Mouse (Mus musculus) retina, postnatal 7 days (tissue): ENCODE data around the gene Plekhg2.
A peak's percentile ranks its signal among the peaks of the same experiment; 100 is the strongest.
"Not testable (repeated sequence)": the region's sequence is repeated elsewhere in the genome, so short reads cannot be mapped to it uniquely, and the experiment has no call there.

Source experiments
- DNase-seq: peaks from one replicate; pipeline ENCODE4 v3.0.0-alpha.2; 2012; ENCODE audit warnings: low read depth, low spot score

The Plekhg2 gene

DNA sequence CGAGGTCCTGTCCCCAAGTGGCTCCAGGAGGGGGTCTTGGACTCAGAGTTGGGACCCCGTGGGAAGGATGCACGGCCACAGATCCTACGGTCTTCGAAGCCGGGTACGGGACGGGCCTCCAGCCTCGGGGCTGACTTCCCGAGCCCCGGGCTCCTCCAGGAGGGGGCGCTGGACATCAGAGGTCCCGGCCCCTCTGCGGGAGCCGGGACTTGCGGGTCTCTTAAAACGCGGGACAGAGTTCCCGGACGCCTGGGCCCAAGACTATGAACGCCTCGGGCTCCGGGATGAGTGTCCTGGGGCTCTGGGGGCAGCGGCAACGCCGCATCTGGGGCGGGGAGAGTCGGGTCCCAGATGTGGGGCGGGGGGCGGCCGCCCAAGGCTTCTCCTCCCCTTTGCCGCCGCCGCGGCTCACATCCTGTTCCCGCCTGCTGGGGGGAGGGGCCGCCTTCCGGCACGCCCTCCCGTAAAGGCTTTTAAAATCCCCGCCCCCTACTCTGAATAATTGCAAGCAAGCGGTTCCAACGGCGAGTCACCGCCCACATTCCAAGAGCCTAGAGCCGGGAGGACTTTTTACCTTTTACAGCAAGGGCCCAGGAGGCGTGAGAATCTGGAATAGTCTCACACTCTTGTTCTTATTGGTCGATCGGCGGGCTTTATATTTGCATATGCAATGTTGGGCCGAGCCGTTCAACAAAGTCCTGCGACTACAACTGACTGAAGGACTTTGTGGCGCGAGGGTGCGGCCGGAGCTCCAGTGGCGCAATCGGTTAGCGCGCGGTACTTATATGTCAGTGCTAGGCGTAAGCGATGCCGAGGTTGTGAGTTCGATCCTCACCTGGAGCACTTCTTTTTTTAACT lies at the start of gene Plekhg2:
Gene Plekhg2, minus strand, starts transcription at position 349 of the 858 bp plus-strand sequence.
- peak; percentile 91 for DNase-seq

DNA sequence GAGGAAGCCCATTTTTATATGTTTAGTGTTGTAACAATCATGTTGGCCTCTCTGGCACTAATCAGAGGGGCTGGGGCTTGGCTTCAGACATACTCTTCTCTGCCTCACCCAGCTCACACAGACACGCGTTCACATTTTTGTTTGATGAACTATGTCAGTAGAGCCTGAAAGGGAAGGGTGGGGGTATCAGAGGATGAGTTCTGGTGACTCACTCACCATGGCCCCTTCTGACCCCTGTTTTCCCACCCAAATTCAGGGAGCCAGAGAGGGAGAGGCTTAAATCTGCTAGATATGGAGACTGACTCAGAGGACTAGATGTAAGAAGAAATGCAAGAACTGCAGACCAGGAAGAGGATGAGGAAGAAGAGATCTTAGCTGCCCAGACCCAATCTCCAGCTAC lies 47.0 kb upstream of the Plekhg2 start:
- DNase-seq = no peak

DNA sequence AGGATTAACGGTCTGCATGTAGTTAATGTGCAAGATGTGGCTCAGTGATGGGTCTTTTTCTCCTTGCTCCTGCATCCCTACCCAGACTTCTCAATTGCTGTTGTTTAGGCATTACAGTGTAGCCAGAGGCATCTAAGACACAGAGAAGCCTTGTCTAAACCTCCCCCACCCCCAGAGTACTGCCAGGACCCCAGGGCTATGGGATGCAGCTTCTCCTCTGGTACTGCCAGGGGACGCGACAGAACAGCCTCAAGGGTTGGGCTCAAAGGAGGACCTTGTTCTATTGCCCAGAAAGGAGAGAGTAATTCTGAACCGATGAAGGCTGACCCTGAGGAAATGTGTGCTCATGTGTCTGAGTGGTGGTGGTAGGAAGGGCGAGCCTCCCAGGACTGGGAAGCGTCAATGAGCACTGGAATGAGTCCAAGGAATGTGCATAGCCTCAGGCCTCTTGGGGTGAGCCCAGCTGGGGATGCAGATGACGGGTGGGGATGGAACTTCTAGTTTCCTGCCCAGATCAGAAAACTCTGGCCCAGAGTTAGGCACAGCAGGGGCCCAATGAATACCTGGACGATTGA lies 45.8 kb upstream of the Plekhg2 start:
- DNase-seq = no peak

GRCm38 (mm10) chr7:28417368-28417767 lies 45.0 kb upstream of the Plekhg2 start:
- no peak for DNase-seq

GRCm38 (mm10) chr7:28412826-28413225 lies 40.4 kb upstream of the Plekhg2 start:
- no peak for DNase-seq

GRCm38 (mm10) chr7:28410841-28411475 lies 38.6 kb upstream of the Plekhg2 start:
- no peak for DNase-seq

GRCm38 (mm10) chr7:28401942-28402341 lies 29.5 kb upstream of the Plekhg2 start:
- DNase-seq = no peak

- no peak for DNase-seq
Measured at GRCm38 (mm10) chr7:28401030-28401429, 28.6 kb upstream of the Plekhg2 start.

- DNase-seq = no peak
Measured at GRCm38 (mm10) chr7:28398696-28399340, 26.4 kb upstream of the Plekhg2 start.

DNA sequence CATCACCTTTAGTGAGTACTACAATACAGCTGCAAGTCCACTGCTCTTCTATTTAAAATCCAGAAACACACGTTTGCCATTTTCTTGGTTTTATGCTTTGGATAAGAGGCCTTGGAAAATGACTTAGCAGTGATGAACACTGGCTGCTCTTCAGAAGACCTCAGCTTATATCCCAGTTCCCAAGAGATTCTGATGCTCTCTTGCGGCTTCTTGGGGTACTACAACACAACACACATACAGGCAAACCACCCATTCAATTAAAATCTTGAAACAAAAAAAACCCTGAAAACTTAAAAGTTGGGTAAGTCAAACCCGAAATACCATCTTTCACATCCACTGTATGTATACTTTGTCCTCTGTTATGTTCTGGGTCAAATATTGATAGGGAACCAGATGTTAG lies 25.6 kb upstream of the Plekhg2 start:
- no peak for DNase-seq

- DNase-seq = no peak
Measured at GRCm38 (mm10) chr7:28395425-28395824, 23.0 kb upstream of the Plekhg2 start.

DNA sequence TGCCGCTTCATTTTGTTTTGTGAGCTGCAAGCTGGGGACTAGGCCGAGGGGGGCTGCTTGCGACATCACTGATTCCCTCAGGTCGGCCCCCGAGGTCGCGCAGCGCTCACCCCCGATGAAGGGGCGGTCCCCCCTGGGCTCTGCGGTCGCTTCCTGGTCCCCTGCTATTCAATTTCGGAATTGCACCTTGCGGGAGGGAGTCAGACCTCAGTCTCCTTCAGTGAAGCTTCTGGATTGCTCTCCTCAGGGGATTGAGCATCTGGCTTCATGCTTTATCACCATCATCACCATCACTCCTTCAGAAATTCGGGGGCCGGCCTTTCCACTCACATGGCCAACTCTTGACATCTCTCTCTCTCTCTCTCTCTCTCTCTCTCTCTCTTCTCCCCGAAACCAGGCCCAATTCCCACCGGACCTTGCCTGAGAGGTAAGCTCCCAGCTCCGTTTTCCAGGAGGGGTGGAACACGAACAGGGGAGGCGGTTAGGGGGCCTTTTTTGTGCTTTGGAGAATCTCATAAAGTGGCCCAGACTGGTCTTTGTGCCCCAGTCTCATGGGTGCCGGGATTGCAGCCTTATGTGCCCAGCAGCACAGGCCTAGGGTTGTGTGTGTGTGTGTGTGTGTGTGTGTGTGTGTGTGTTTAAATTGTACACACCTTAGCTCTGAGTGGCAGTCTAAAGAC lies 21.0 kb upstream of the Plekhg2 start:
- DNase-seq = no peak

DNA sequence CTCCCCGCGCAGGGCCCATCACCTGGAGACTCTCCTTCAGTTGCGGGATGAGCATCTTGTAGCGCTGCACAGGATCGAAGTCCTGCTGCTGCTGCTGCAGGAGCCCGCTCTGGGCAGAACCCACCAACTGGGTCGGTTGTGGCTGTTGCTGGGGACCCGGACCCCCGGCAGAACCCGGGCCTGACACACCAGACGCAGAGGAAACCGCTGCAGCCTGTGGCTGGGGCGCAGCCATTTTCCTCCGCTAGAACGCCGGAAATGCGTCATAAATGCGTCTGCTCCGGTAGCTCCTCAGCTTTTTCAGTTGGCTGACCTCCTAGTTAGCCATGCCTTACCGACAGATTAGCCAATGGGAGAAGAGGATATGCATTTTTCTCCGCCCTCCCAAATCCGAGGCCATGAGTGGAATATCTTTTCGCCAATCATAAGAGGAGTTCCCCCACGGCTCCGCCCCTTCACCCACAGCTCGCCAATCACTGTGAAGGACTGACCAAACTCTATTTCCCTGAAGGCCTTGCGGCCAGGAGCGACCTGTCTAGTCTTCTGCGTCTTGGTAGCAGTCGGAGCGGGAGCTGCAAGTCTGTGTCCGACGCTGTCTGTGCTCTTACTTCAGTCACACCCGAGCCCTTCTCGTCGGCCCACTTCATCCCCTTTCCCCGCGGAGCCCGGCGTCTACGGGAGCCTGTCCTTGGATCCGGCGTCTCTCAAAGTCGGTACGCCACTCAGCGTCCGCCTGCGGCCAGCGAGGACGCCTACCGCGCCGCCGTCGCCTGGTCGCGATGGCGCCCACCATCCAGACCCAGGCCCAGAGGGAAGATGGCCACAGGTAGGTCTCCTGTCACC lies 20.3 kb upstream of the Plekhg2 start, which contains the start of the genes Med29 and Paf1:
Gene Med29, minus strand, starts transcription at position 280 of the 843 bp plus-strand sequence.
Gene Paf1, plus strand, starts transcription at position 523 of the 843 bp plus-strand sequence.
- DNase-seq = peak; percentile 98

GRCm38 (mm10) chr7:28390331-28390730 lies 17.9 kb upstream of the Plekhg2 start:
- no peak for DNase-seq

DNA sequence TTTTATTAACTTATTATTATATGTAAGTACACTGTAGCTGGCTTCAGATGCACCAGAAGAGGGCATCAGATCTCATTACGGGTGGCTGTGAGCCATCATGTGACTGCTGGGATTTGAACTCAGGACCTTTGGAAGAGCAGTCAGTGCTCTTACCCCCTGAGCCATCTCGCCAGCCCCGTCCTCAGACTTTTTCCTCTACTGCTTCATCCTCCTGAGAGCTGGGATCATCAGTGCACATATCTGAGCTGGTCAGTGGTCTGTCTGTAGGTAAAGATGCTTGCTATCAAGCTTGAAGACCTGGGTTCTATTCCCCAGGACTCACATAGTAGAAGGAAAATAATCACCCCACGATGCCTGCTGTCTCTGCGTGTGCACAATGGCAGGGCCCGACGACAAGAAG lies 15.0 kb upstream of the Plekhg2 start:
- DNase-seq = not testable (repeated sequence)

- DNase-seq = not testable (repeated sequence)
Measured at GRCm38 (mm10) chr7:28386877-28387276, 14.5 kb upstream of the Plekhg2 start.

DNA sequence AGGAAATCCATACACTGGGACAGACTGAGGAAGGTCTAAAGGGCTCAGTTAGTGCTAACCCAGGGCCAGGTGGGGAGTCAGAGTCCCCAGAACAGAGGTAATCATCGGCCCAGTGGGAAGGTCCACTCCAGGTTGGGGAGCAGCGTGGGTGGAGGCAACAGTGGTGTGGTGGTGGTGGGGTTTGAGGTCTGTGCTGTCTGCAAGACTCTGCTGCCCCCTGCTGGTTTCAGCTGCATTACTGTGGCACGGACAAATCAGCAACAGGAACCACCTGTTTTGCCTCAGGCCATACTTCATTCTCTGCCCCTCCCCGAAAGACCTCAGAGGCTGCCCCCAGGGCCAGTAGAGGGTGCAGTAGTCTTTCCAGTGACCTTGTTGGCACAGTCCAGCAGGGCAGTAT lies 14.1 kb upstream of the Plekhg2 start:
- DNase-seq = peak; percentile 75

DNA sequence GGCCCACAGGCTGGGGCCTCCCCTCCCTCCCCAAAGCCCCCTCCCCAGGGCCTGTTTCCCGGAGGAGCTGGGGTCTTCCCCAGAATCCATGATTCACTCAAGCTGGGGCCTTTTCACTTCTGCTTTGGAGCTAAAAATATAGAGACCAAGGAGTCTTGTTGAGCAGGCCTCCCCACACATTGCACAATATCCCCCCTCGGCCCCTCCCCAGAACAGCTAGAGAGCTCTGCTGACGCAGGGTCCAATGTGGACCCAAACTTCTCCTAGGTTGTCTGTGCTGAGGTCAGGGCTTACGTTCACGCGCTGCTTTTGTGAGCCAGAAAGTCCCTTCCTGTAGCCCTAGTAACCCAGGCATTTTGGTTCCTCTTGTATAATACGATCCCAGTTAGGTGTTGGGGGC lies 13.6 kb upstream of the Plekhg2 start:
- DNase-seq = no peak

- DNase-seq = no peak
Measured at GRCm38 (mm10) chr7:28385196-28385595, 12.8 kb upstream of the Plekhg2 start.

GRCm38 (mm10) chr7:28384162-28384561 lies 11.8 kb upstream of the Plekhg2 start:
- no peak for DNase-seq
